Mouse (Mus musculus) heart, postnatal 0 days (tissue): Measurements from ENCODE around the gene Cacna2d4. TPM values are rescaled to one million over a fixed set of nuclear protein-coding genes. Genes with fewer than 3 reads are reported as not detected.

Experiments used
- ATAC-seq: fragments of 200-750 bp; cut with Nextera tagmentation; 2 replicates; pipeline ENCODE4 v1.8.0; 2017; ENCODE audit warnings: low read depth, moderate number of reproducible peaks, moderate library complexity; ENCODE audit not compliant: insufficient read depth
- DNase-seq: peaks from one replicate; pipeline ENCODE4 v3.0.0-alpha.2; 2016; ENCODE audit warnings: low spot score
- H3K27ac ChIP-seq: fragments of 300-500 bp; sonication (generic); 2 replicates; pipeline ENCODE4 v1.5.1; 2014; ENCODE audit warnings: low read depth, mild to moderate bottlenecking
- H3K27me3 ChIP-seq: fragments of 300-500 bp; sonication (generic); 2 replicates; pipeline ENCODE4 v1.6.1; 2014; ENCODE audit warnings: low read length, mixed read lengths; ENCODE audit not compliant: control insufficient read depth, insufficient read depth
- H3K36me3 ChIP-seq: fragments of 300-500 bp; sonication (generic); replicated peaks from 2 replicates; pipeline ENCODE4 v1.6.1; 2014; ENCODE audit warnings: low read length, mixed read lengths; ENCODE audit not compliant: control insufficient read depth, insufficient read depth
- H3K4me1 ChIP-seq: fragments of 300-500 bp; sonication (generic); 2 replicates; pipeline ENCODE4 v1.6.1; 2014; ENCODE audit warnings: antibody characterized with exemption; ENCODE audit not compliant: control insufficient read depth, insufficient read depth
- H3K4me2 ChIP-seq: fragments of 300-500 bp; sonication (generic); 2 replicates; pipeline ENCODE4 v1.6.1; 2014; ENCODE audit warnings: low read depth, mild to moderate bottlenecking, low read length, moderate library complexity
- H3K4me3 ChIP-seq: fragments of 300-500 bp; sonication (generic); 2 replicates; pipeline ENCODE4 v1.5.1; 2014; ENCODE audit warnings: low read depth, low read length
- H3K9ac ChIP-seq: fragments of 300-500 bp; sonication (generic); replicated peaks from 2 replicates; pipeline ENCODE4 v1.6.1; 2014; ENCODE audit warnings: low read depth, low read length, mixed read lengths
- H3K9me3 ChIP-seq: fragments of 300-500 bp; sonication (generic); replicated peaks from 2 replicates; pipeline ENCODE4 v1.6.1; 2016; ENCODE audit warnings: low read length; ENCODE audit not compliant: control insufficient read depth
- CTCF ChIP-seq: IDR thresholded peaks from 2 replicates; pipeline ENCODE4 v1.5.1; 2016; ENCODE audit warnings: antibody characterized with exemption, control low read depth, low read depth
- EP300 ChIP-seq: IDR thresholded peaks from 2 replicates; pipeline ENCODE4 v1.6.1; 2016; ENCODE audit warnings: antibody characterized with exemption, low read depth
- WGBS: fragments of 180-500 bp; shearing (Covaris S2); extraction: QIAGEN DNeasy Blood & Tissue Kit; methylation state at CpG from one replicate; pipeline ENCODE4 v1.1.7; 2014; 5-methylcytosine and 5-hydroxymethylcytosine counted together
- polyA plus RNA-seq: library from polyadenylated mRNA; unstranded; fragments of >200 nt; fragmentation: Nextera tagmentation; extraction: Ambion mirVana; gene quantifications from 2 replicates; pipeline ENCODE4 v1.2.1, GENCODE M21; 2015
- total RNA-seq: library from RNA; depleted of rRNA; stranded (reverse); fragments of >200 nt; gene quantifications from 2 replicates; pipeline ENCODE4 v1.2.3, GENCODE M21; 2014; ENCODE audit warnings: low replicate concordance

The Cacna2d4 gene
- total and polyA plus RNA-seq, 2 experiments from 2014 or later, result not detected

- Histone ChIP-seq H3K36me3 (no peaks in the 10 kb centered on the region), H3K4me1 (peaks cover 23% of the 10 kb centered on the region), H3K4me3 (no peak overlapping the region), H3K27me3 (no peaks in the 10 kb centered on the region), H3K27ac (no peak overlapping the region), H3K9ac (no peak overlapping the region), H3K4me2 (no peak overlapping the region), H3K9me3 (no peaks in the 10 kb centered on the region)
- 87% methylated on average over 4 of the region's 4 CpGs for WGBS
- TF ChIP-seq CTCF (no peak), EP300 (no peak)
- no peak for DNase-seq
- ATAC-seq, result no peak
Measured at GRCm38 (mm10) chr6:119390728-119391127, 154.4 kb downstream of the Cacna2d4 start.

GRCm38 (mm10) chr6:119392836-119393235 is 156.5 kb downstream of the Cacna2d4 start:
- H3K4me1 ChIP-seq, result peaks cover 14% of the 10 kb centered on the region; the same call in 1 of the 2 replicates
- H3K4me3 ChIP-seq, result no peak overlapping the region
- H3K9me3 ChIP-seq, result no peaks in the 10 kb centered on the region
- H3K36me3 ChIP-seq, result no peaks in the 10 kb centered on the region
- DNase-seq, result no peak
- no peak overlapping the region for H3K27ac ChIP-seq
- H3K4me2 ChIP-seq, result no peak overlapping the region
- no peaks in the 10 kb centered on the region for H3K27me3 ChIP-seq
- WGBS, result 64% methylated on average over 9 of the region's 9 CpGs
- ATAC-seq, result no peak
- H3K9ac ChIP-seq, result no peak overlapping the region
- no peak for TF ChIP-seq CTCF
- TF ChIP-seq EP300, result no peak

DNA sequence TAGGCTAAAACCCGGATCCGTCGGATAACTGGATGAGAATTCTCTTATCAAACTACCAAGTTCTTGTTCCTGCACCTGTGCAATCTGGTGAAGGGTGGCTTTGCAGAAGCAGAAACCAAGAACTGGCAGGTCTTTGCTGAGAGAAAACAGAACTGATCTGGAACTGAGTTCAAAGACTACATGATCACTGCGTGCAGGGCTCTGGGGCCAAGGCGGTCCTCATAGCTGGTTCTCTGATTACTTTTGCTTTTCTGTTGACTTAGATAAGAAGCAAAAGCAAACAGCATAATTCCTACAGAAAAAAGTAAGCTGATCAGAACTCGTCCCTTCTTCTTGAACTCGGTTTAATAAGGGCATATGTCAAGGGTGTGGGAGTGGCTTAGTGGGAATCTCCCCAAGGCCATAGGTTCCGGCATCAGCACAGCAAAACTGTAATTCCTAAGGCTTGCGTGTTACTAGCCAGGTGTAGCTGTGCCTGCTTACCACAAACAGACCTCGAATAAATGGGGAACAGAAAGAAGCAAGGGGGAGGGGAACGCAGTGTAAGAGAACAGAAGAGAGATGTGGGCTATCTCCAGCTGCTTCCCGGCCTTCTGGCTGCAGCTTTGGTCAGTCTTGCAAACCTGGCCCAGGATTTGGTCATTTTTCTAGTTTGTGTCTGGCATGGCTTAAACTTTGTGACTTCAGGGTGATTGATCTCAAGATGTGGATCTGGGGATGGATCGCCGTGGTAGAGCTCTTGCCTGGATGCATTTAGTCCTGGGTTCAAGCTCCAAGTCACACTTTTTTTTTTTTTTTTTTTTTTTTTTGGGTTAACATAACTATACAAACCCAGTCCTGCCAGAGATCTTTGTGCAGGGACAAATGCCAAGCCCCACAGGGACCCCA is 159.3 kb downstream of the Cacna2d4 start:
- no peak for ATAC-seq
- H3K4me3 ChIP-seq, result no peak overlapping the region
- H3K36me3 ChIP-seq, result no peaks in the 10 kb centered on the region
- TF ChIP-seq CTCF (no peak), EP300 (no peak)
- WGBS, result 71% methylated on average over 14 of the region's 14 CpGs
- DNase-seq, result no peak
- H3K9me3 ChIP-seq, result no peaks in the 10 kb centered on the region
- H3K9ac ChIP-seq, result no peak overlapping the region
- no peaks in the 10 kb centered on the region for H3K27me3 ChIP-seq
- no peak overlapping the region for H3K4me2 ChIP-seq
- peaks cover 6% of the 10 kb centered on the region; the same call in 1 of the 2 replicates for H3K4me1 ChIP-seq
- peak overlapping the region; percentile 33 for H3K27ac ChIP-seq

- peak; percentile 94 for ATAC-seq
- H3K27ac ChIP-seq, result peak overlapping the region; percentile 33
Measured at GRCm38 (mm10) chr6:119396309-119396634, 159.9 kb downstream of the Cacna2d4 start.

DNA sequence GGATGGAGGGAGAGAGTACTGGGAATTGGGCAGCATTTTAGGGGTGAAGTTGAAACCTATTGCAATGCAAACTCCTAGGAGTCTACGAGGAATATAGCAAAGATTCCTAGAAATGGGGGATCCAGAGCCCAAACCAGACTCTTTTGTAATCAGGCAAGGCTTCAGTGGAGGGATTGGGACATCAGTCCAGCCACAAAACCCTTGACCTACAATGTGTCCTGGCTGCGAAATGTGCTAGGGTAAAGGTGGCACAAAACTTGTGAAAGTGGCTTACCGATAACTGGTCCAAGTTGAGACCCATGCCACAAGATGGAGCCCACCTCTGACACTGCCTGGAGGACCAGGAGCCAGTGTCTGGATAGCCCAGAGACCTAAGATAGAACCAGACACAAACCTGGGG is 163.0 kb downstream of the Cacna2d4 start:
- WGBS, result 92% methylated on average over 3 of the region's 3 CpGs
- Histone ChIP-seq H3K36me3 (no peaks in the 10 kb centered on the region), H3K4me3 (no peak overlapping the region), H3K9me3 (no peaks in the 10 kb centered on the region), H3K9ac (no peak overlapping the region), H3K27ac (no peak overlapping the region), H3K27me3 (no peaks in the 10 kb centered on the region), H3K4me1 (peaks cover 6% of the 10 kb centered on the region; the same call in 1 of the 2 replicates), H3K4me2 (no peak overlapping the region)
- DNase-seq, result no peak
- TF ChIP-seq CTCF (no peak), EP300 (no peak)
- ATAC-seq, result no peak

More at GRCm38 (mm10) chr6:119396309-119396634, 159.9 kb downstream of the Cacna2d4 start:
- TF ChIP-seq CTCF, result no peak
- TF ChIP-seq EP300, result 0 out of 2 replicates have a peak, but pooled peaks have one; percentile 20
- Histone ChIP-seq H3K4me2 (no peak overlapping the region), H3K27me3 (no peaks in the 10 kb centered on the region), H3K36me3 (no peaks in the 10 kb centered on the region), H3K9me3 (no peaks in the 10 kb centered on the region), H3K9ac (no peak overlapping the region), H3K4me1 (peaks cover 6% of the 10 kb centered on the region; the same call in 1 of the 2 replicates), H3K4me3 (no peak overlapping the region)
- peak; percentile 82 for DNase-seq
- 14% methylated on average over 5 of the region's 5 CpGs for WGBS
